Mouse (Mus musculus): ENCODE data around the gene Nfia.

GRCm38 (mm10) chr4:97887228-97887627, 114.7 kb downstream of the Nfia start:
- TF ChIP-seq CTCF (IDR thresholded peaks at IDR 0.05; ENCODE audit: insufficient read depth, low read length) (no peak), POLR2A (IDR thresholded peaks at IDR 0.05; ENCODE audit: borderline replicate concordance, extremely low read depth, low read depth, low read length) (no peak)

Data from lung, adult 2 months (tissue).